Mouse (Mus musculus) erythroblast, embryonic 14.5 days (primary cell): ENCODE measurements at regions not wholly inside any gene's neighbourhood (a gene's known extent, or its start where the extent isn't known, plus 50 kb on each side); places are given as distances from the start of the nearest gene placed in this dataset.

ENCODE experiments used
- H3K27me3 ChIP-seq: 2 replicates; pipeline ENCODE4 v1.6.1; 2012; ENCODE audit warnings: inconsistent platforms; ENCODE audit not compliant: control insufficient read depth
- H3K36me3 ChIP-seq: 2 replicates; pipeline ENCODE4 v1.6.1; 2012; ENCODE audit warnings: mild to moderate bottlenecking, inconsistent platforms; ENCODE audit not compliant: control insufficient read depth
- H3K4me1 ChIP-seq: 2 replicates; pipeline ENCODE4 v1.6.1; 2012; ENCODE audit warnings: inconsistent platforms; ENCODE audit not compliant: control insufficient read depth
- H3K4me3 ChIP-seq: replicated peaks from 2 replicates; pipeline ENCODE3; 2012; ENCODE audit warnings: moderate library complexity, mild to moderate bottlenecking, inconsistent platforms
- H3K9me3 ChIP-seq: 2 replicates; pipeline ENCODE4 v1.6.1; 2012; ENCODE audit warnings: low read length, inconsistent platforms, mixed read lengths; ENCODE audit not compliant: control insufficient read depth
- GATA1 ChIP-seq: IDR thresholded peaks from 2 replicates; pipeline ENCODE4 v1.6.1; 2012; ENCODE audit warnings: low read length, inconsistent platforms, mixed read lengths
- TAL1 ChIP-seq: IDR thresholded peaks from 3 replicates; pipeline ENCODE4 v1.6.1; 2012; ENCODE audit warnings: low read length, inconsistent platforms, mixed read lengths

DNA sequence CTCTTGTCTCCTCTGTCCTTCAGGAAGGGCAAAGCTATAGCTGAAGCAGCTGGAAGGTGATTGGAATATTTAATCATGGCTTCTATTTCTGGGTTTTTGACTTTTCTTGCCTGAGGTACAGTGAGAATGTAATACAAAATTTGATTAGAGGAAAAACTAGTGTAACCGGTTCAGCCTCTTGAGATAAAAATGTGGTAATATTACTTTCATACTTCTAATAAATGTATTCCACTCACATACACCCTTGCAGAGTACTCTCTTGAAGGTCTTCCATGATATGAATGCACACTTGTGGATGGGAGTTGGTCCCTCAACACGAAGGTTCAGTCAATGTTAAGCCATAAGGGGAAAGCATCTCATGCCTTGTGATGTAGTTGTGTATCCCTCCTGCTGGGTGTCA, 215.4 kb upstream of the Id2 start:
- no peaks in the 10 kb centered on the region for H3K4me1 ChIP-seq
- TF ChIP-seq GATA1: no peak
- no peak for TF ChIP-seq TAL1
- no peaks in the 10 kb centered on the region for H3K9me3 ChIP-seq

DNA sequence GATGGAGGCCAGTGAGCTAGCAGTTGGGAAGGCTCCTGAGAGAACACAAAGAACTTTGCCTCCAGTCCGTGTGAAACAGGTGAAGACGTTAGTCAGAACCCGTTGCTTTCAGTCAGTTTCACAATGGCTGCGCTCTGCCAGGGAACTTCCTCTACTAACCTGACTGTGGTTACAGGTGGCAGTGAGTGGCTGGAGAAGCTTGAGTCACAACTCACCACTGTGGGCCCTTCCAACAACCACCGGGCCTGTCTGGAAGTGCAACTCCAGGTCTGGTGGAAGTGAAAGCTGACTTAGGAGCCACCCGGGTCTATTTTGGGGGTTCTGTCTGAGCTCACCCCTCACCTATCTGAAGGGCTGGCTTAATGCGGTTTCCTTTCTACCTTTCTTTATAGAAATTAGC, 214.8 kb upstream of the Id2 start:
- TF ChIP-seq GATA1: no peak
- TF ChIP-seq TAL1: no peak
- no peaks in the 10 kb centered on the region for H3K27me3 ChIP-seq
- no peaks in the 10 kb centered on the region for H3K9me3 ChIP-seq
- H3K36me3 ChIP-seq: no peaks in the 10 kb centered on the region
- H3K4me3 ChIP-seq: no peak overlapping the region
- H3K4me1 ChIP-seq: no peaks in the 10 kb centered on the region

More for the DNA sequence above, 215.4 kb upstream of the Id2 start:
- Histone ChIP-seq H3K4me3 (no peak overlapping the region), H3K27me3 (no peaks in the 10 kb centered on the region), H3K36me3 (no peaks in the 10 kb centered on the region)

DNA sequence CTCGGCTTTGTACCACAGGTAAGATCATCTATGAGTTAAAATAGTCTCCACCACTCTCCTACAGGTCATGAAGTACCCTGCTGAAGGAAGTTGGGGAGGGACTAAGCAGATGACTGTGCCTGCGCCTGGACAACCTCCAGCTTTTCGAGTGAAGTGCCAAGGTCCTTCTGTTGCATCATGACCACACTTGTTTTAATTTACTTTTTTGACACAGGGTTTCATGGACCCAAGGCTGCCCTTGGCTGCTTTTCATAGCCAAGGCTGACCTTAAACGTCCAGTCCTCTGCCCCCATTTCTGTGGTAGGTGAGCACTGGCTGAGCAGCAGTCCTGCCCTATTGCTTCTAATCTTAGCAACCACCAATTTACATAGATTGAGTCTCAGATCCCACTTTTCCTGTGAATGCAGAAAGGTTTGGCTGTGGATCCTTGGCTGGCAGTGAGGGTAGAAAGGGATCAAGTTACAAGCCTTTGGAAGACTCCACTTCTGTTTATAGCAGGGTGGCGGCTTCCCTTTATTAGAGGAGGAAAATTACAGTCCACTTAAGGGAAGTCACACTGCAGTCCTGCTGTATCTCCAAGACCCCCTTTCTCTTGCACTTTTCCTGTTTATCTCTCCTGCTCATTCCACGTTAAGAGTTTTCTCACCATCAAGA, 213.5 kb upstream of the Id2 start:
- Histone ChIP-seq H3K4me1 (no peaks in the 10 kb centered on the region), H3K27me3 (no peaks in the 10 kb centered on the region), H3K9me3 (no peaks in the 10 kb centered on the region), H3K4me3 (no peak overlapping the region), H3K36me3 (no peaks in the 10 kb centered on the region)
- TF ChIP-seq GATA1: no peak
- no peak for TF ChIP-seq TAL1

DNA sequence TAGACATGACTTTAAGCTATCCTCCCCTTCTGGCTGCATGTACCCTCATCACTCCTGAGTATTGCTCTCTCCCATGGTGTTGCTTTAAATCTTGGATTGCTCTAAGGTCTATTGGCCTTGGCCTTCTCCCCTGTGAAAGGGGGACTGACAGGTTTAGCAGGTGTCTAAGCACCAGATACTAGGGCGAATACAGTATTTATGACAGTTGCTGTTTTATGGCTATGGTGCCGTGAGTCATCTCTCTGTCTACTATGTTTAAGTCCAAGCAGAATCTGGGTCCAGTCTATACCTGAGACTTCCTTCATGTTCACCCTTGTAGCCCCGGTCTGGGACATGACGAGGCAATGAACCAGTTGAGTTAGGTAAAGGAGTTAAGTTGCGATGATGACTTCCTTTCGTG, 212.3 kb upstream of the Id2 start:
- H3K27me3 ChIP-seq: no peaks in the 10 kb centered on the region
- no peak for TF ChIP-seq TAL1
- TF ChIP-seq GATA1: no peak
- H3K4me3 ChIP-seq: no peak overlapping the region
- H3K36me3 ChIP-seq: no peaks in the 10 kb centered on the region
- H3K4me1 ChIP-seq: no peaks in the 10 kb centered on the region
- no peaks in the 10 kb centered on the region for H3K9me3 ChIP-seq

DNA sequence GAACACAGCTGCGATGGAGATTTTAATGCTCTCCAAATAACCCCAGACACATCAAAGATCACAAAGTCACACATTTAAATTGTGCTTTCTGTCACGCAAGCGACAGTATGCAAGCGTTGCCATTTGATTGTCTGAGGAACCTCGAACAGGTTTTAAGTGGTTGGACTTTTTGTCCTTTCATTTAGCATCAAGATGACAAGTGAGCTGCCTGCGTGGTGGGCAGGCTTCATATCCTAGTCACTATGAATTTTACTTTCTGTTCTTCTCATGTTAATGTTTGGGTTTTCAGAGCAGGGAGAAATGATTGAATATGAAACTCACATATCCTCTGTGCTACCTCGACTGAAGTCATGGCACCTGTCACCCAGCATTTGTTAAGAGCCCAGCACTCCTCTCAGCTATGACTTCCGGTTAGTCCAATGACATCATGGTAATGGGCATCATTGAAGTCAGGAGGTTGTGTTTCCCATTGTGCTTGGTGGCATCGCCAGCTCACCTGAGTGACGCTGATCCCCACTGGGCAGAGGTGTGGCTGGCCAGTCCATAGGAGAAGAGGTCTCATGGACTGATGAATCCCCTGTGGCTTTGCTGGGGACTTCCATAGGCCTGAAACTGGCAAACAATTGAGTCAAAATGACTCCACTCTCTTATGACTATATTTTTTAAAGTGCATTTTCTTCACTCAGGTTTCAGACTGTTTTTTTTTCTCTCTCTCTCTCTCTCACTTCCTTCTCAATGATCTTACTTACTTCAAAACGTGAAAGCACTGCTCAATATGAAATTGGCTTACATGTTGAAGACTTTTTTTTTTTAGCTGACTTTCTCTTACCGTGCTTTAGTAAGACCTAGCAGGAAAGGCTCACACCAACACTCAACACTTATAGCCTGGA, 209.1 kb upstream of the Id2 start:
- H3K4me3 ChIP-seq: no peak overlapping the region
- H3K27me3 ChIP-seq: no peaks in the 10 kb centered on the region
- H3K4me1 ChIP-seq: no peaks in the 10 kb centered on the region
- no peaks in the 10 kb centered on the region for H3K9me3 ChIP-seq
- no peaks in the 10 kb centered on the region for H3K36me3 ChIP-seq
- TF ChIP-seq GATA1 (no peak), TAL1 (no peak)

DNA sequence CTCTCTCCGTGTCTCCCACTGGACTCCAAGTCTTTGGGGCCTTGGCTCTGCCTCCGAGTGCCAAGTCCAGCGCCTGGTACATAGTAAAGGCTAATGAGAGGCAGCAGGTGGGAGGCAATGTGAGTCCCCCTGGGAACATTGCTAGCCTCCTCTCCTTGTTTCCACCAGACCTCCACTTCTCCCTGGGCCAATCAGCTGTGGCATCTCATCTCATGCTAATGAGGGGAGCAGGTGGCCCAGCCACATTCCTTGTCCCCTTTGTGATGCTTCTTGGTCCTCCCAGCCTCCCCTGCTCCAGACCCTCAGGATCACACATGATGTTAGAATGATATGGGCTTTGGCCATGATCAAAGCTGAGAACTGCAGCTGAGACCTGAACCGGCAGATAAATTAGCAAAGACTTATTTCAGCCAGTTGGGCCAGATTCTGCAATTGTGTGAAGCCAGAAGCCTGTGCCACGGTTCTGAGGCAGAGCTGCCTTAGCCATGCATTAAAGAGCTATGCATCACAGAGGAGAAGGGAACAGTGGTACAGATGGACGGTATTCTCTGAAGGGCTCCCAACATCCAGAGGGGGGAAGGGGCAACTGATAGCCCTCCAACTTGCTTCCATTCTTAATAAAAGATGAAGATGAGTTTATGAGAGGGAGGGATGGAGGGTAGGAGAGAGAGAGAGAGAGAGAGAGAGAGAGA, 208.0 kb upstream of the Id2 start:
- Histone ChIP-seq H3K4me1 (no peaks in the 10 kb centered on the region), H3K27me3 (no peaks in the 10 kb centered on the region), H3K9me3 (no peaks in the 10 kb centered on the region), H3K36me3 (no peaks in the 10 kb centered on the region), H3K4me3 (no peak overlapping the region)
- TF ChIP-seq GATA1 (no peak), TAL1 (no peak)

DNA sequence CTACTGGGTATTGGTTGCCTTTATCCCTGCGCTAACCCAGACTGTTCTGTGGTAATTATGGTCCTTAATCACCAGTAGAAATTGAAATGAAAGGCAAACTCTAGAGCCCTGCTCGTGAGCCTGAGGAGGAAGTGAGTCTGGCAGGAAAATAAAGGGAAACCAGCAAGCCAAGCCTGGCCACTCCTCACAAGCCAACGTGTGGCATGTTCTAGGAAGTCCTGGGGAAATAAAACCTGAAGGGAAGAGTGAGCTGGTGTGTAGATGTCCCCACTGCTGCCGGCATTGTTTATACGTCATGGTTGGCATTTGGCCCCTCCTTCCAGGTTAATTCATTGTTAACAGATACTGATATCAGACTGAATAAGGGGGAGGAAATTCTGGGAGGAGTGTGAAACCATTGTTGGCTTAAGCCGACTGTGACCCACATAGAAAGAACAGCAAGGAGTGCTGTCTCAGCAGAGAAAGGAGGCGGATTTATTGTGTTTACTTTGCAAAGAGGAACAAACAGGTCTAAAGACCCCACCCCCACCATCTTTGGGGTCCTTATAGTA, 206.6 kb upstream of the Id2 start:
- H3K4me1 ChIP-seq: no peaks in the 10 kb centered on the region
- no peak for TF ChIP-seq GATA1
- no peak for TF ChIP-seq TAL1

DNA sequence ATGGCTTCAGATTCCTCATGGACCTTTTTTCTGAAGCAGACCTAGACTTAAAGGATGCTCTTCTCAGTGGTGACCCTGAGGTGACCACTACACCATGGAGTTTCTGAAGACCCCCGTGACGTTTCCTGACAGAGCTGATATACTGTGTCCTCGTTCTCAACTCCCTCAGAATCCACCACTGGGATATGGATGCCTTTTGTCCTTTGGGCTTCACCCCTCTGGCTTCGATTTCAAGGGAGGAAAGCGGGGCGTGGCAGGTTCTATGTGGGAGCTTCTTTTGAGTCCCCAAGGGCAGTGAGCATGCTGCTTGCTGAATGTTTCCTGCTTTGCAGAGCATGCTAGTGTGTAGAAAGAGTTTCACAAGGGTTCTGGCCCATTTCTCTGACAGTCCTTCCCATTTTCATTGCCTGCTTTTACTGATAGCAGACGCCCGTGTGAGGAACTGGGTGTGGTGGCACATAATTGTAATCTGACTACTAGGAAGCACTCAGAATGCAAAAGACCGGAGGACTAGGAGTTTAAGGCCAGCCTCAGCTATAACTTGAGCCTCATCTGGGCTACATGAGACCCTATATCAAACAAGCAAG, 204.0 kb upstream of the Id2 start:
- H3K4me3 ChIP-seq: no peak overlapping the region
- H3K36me3 ChIP-seq: no peaks in the 10 kb centered on the region
- H3K27me3 ChIP-seq: no peaks in the 10 kb centered on the region
- TF ChIP-seq GATA1 (no peak), TAL1 (no peak)
- no peaks in the 10 kb centered on the region for H3K9me3 ChIP-seq
- H3K4me1 ChIP-seq: no peaks in the 10 kb centered on the region

More for the DNA sequence above, 206.6 kb upstream of the Id2 start:
- Histone ChIP-seq H3K9me3 (no peaks in the 10 kb centered on the region), H3K36me3 (no peaks in the 10 kb centered on the region), H3K27me3 (no peaks in the 10 kb centered on the region), H3K4me3 (no peak overlapping the region)
